Mouse (Mus musculus) MEL (cell line): ENCODE measurements around the gene Palld. TPM values are rescaled to one million over a fixed set of nuclear protein-coding genes. Genes with fewer than 3 reads are reported as not detected.

Experiments
- DNase-seq: peaks from one replicate; pipeline ENCODE4 v3.0.0; 2011; ENCODE audit warnings: low read depth, low spot score
- H3K27ac ChIP-seq: 2 replicates; pipeline ENCODE4 v1.5.1; 2012; ENCODE audit warnings: low read depth, mild to moderate bottlenecking, control low read depth, low read length, moderate library complexity; ENCODE audit not compliant: control insufficient read depth
- H3K27me3 ChIP-seq, 2 experiments: fragments of 150-350 bp in 1 of 2; sonication (generic) in 1 of 2; 2 replicates each; pipeline ENCODE4 v1.6.1; 2012; ENCODE audit warnings: low read length in 2 of 2, mild to moderate bottlenecking in 2 of 2, improper control_type of control experiment in 1 of 2, moderate library complexity in 1 of 2; ENCODE audit not compliant: insufficient read depth in 2 of 2, control insufficient read depth in 1 of 2
- H3K36me3 ChIP-seq, 2 experiments: 2 replicates each; pipeline ENCODE4 v1.6.1; 2012 to 2014; ENCODE audit warnings: low read length in 2 of 2, improper control_type of control experiment in 1 of 2, inconsistent platforms in 1 of 2, mild to moderate bottlenecking in 1 of 2; ENCODE audit not compliant: insufficient read depth in 2 of 2, control insufficient read depth in 1 of 2
- H3K4me1 ChIP-seq, 2 experiments: fragments of 150-350 bp in 1 of 2; sonication (generic) in 1 of 2; 2 replicates each; pipeline ENCODE4 v1.6.1; 2012; ENCODE audit warnings: low read length in 2 of 2, improper control_type of control experiment in 1 of 2, mild to moderate bottlenecking in 1 of 2; ENCODE audit not compliant: insufficient read depth in 2 of 2, control insufficient read depth in 1 of 2
- H3K4me3 ChIP-seq, 2 experiments: fragments of 150-350 bp in 1 of 2; sonication (generic) in 1 of 2; 2 replicates each; pipeline ENCODE4 v1.5.1; 2012; ENCODE audit warnings: low read depth in 2 of 2, low read length in 2 of 2, mild to moderate bottlenecking in 2 of 2, moderate library complexity in 2 of 2, control low read depth in 1 of 2, improper control_type of control experiment in 1 of 2; ENCODE audit not compliant: control insufficient read depth in 1 of 2, insufficient read depth in 1 of 2
- H3K79me2 ChIP-seq: 2 replicates; pipeline ENCODE4 v1.6.1; 2012; ENCODE audit warnings: mild to moderate bottlenecking, low read length, moderate library complexity; ENCODE audit not compliant: control insufficient read depth, poor library complexity, insufficient read depth
- H3K9ac ChIP-seq: 2 replicates; pipeline ENCODE4 v1.6.1; 2012; ENCODE audit warnings: low read depth, mild to moderate bottlenecking, control low read depth, low read length, moderate library complexity; ENCODE audit not compliant: control insufficient read depth, poor library complexity, severe bottlenecking
- H3K9me3 ChIP-seq: fragments of 150-350 bp; sonication (generic); replicated peaks from 2 replicates; pipeline ENCODE4 v1.6.1; 2012; ENCODE audit warnings: mild to moderate bottlenecking, low read length, improper control_type of control experiment, moderate library complexity; ENCODE audit not compliant: insufficient read depth
- BHLHE40 ChIP-seq: IDR thresholded peaks from 2 replicates; pipeline ENCODE4 v1.6.1; 2012; ENCODE audit warnings: low read depth, mild to moderate bottlenecking, inconsistent platforms, low read length, improper control_type of control experiment, borderline replicate concordance
- CHD1 ChIP-seq: IDR thresholded peaks from 2 replicates; pipeline ENCODE4 v1.6.1; 2012; ENCODE audit warnings: low read depth, mild to moderate bottlenecking, inconsistent platforms, low read length, improper control_type of control experiment
- CTCF ChIP-seq, 3 experiments: IDR thresholded peaks in 2 of 3; conservative IDR thresholded peaks in 1 of 3; 2 replicates each; pipeline ENCODE4 v1.5.1; 2011 to 2012; ENCODE audit warnings: low read length in 3 of 3, low read depth in 2 of 3, mild to moderate bottlenecking in 2 of 3, improper control_type of control experiment in 1 of 3, inconsistent platforms in 1 of 3, mixed read lengths in 1 of 3, moderate library complexity in 1 of 3; ENCODE audit not compliant: control insufficient read depth in 1 of 3, insufficient read depth in 1 of 3, poor library complexity in 1 of 3, severe bottlenecking in 1 of 3
- ETS1 ChIP-seq: IDR thresholded peaks from 2 replicates; pipeline ENCODE4 v1.6.1; 2012; ENCODE audit warnings: low read depth, mild to moderate bottlenecking, inconsistent platforms, low read length, improper control_type of control experiment, moderate library complexity
- GABPA ChIP-seq: IDR thresholded peaks from 2 replicates; pipeline ENCODE4 v1.6.1; 2012; ENCODE audit warnings: low read depth, mild to moderate bottlenecking, inconsistent platforms, low read length, improper control_type of control experiment, moderate library complexity
- HCFC1 ChIP-seq: IDR thresholded peaks from 2 replicates; pipeline ENCODE4 v1.6.1; 2012; ENCODE audit warnings: low read depth, mild to moderate bottlenecking, inconsistent platforms, low read length, improper control_type of control experiment, moderate library complexity
- MAFK ChIP-seq: IDR thresholded peaks from 2 replicates; pipeline ENCODE4 v1.6.1; 2011; ENCODE audit warnings: low read depth, mild to moderate bottlenecking, low read length, improper control_type of control experiment, borderline replicate concordance
- MYC ChIP-seq: IDR thresholded peaks from 2 replicates; pipeline ENCODE4 v1.6.1; 2011; ENCODE audit warnings: low read depth, mild to moderate bottlenecking, low read length, improper control_type of control experiment, moderate library complexity
- POLR2A ChIP-seq, 2 experiments: IDR thresholded peaks; 2 replicates each; pipeline ENCODE4 v1.6.1; 2011 to 2012; ENCODE audit warnings: low read length in 2 of 2, mild to moderate bottlenecking in 2 of 2, control low read depth in 1 of 2, improper control_type of control experiment in 1 of 2, low read depth in 1 of 2, moderate library complexity in 1 of 2; ENCODE audit not compliant: control insufficient read depth in 1 of 2, insufficient read depth in 1 of 2, poor library complexity in 1 of 2
- POLR2AphosphoS5 ChIP-seq: IDR thresholded peaks from 2 replicates; pipeline ENCODE4 v1.6.1; 2012; ENCODE audit warnings: low read depth, borderline replicate concordance, mild to moderate bottlenecking, inconsistent platforms, low read length, moderate library complexity, mixed read lengths
- SIN3A ChIP-seq: IDR thresholded peaks from 2 replicates; pipeline ENCODE4 v1.6.1; 2012; ENCODE audit warnings: low read length, improper control_type of control experiment, inconsistent platforms
- SMC3 ChIP-seq: IDR thresholded peaks from 2 replicates; pipeline ENCODE4 v1.6.1; 2011; ENCODE audit warnings: low read depth, low read length, improper control_type of control experiment
- TCF12 ChIP-seq: IDR thresholded peaks from 2 replicates; pipeline ENCODE4 v1.6.1; 2014; ENCODE audit warnings: low read depth, mild to moderate bottlenecking, inconsistent platforms, low read length, improper control_type of control experiment, moderate library complexity
- ZC3H11A ChIP-seq: IDR thresholded peaks from 2 replicates; pipeline ENCODE4 v1.6.1; 2012; ENCODE audit warnings: low read depth, mild to moderate bottlenecking, inconsistent platforms, low read length, improper control_type of control experiment
- ZKSCAN1 ChIP-seq: IDR thresholded peaks from 2 replicates; pipeline ENCODE4 v1.6.1; 2012; ENCODE audit warnings: low read depth, mild to moderate bottlenecking, inconsistent platforms, low read length, improper control_type of control experiment, moderate library complexity
- ZMIZ1 ChIP-seq: IDR thresholded peaks from 2 replicates; pipeline ENCODE4 v1.6.1; 2012; ENCODE audit warnings: low read depth, mild to moderate bottlenecking, inconsistent platforms, low read length, improper control_type of control experiment, moderate library complexity
- ZNF384 ChIP-seq: IDR thresholded peaks from 2 replicates; pipeline ENCODE4 v1.6.1; 2012; ENCODE audit warnings: low read depth, mild to moderate bottlenecking, inconsistent platforms, low read length, improper control_type of control experiment
- polyA plus RNA-seq, 2 experiments: library from polyadenylated mRNA; stranded (reverse) in 1 of 2; unstranded in 1 of 2; fragments of >175 nt in 1 of 2; fragments of >200 nt in 1 of 2; gene quantifications; 2 replicates each; pipeline versions ENCODE4 v1.2.1 to v1.2.4; 2012; ENCODE audit warnings: low replicate concordance in 2 of 2, low read depth in 1 of 2; ENCODE audit not compliant: insufficient read length in 2 of 2, insufficient read depth in 1 of 2, missing spikeins in 1 of 2
- total RNA-seq: library from RNA; depleted of rRNA; stranded (reverse); fragments of 300-350 nt; gene quantifications from 2 replicates; pipeline ENCODE4 v1.2.3, GENCODE M21; 2012

Palld gene
- total and polyA plus RNA-seq, 3 experiments = 0.23 to 1.9 TPM; not detected in 1

GRCm38 (mm10) chr8:61851270-61851669, 51.2 kb downstream of the Palld start:
- H3K9me3 ChIP-seq = no peaks in the 10 kb centered on the region
- H3K27me3 ChIP-seq = no peaks in the 10 kb centered on the region
- no peaks in the 10 kb centered on the region for H3K36me3 ChIP-seq
- TF ChIP-seq ZMIZ1 = no peak
- no peak for TF ChIP-seq ZNF384
- TF ChIP-seq ZC3H11A = no peak
- TF ChIP-seq CTCF (IDR thresholded peaks at IDR 0.05 in 2 of 3, conservative IDR thresholded peaks at IDR 0.05 in 1 of 3; ENCODE audit: control insufficient read depth in 1 of 3, insufficient read depth in 1 of 3, low read depth in 2 of 3, low read length in 3 of 3, poor library complexity in 1 of 3, severe bottlenecking in 1 of 3) = no peak
- no peak for TF ChIP-seq POLR2A (IDR thresholded peaks at IDR 0.05; ENCODE audit: control insufficient read depth in 1 of 2, insufficient read depth in 1 of 2, low read depth in 1 of 2, low read length in 2 of 2, poor library complexity in 1 of 2)
- no peak for TF ChIP-seq ETS1
- TF ChIP-seq BHLHE40 = no peak
- TF ChIP-seq SMC3 = no peak
- no peak for TF ChIP-seq POLR2AphosphoS5
- TF ChIP-seq MYC = no peak
- TF ChIP-seq TCF12 = no peak
- no peak for TF ChIP-seq CHD1
- no peak for TF ChIP-seq HCFC1
- H3K79me2 ChIP-seq = no peaks in the 10 kb centered on the region
- H3K4me3 ChIP-seq = no peak overlapping the region
- no peaks in the 10 kb centered on the region for H3K4me1 ChIP-seq
- no peak for DNase-seq
- no peak overlapping the region for H3K27ac ChIP-seq
- H3K9ac ChIP-seq = no peak overlapping the region

GRCm38 (mm10) chr8:61848581-61849162, 53.8 kb downstream of the Palld start:
- TF ChIP-seq SIN3A = no peak
- TF ChIP-seq POLR2AphosphoS5 = no peak
- TF ChIP-seq MAFK = no peak
- no peak for TF ChIP-seq ZKSCAN1
- TF ChIP-seq GABPA = no peak
- TF ChIP-seq TCF12 = no peak
- no peak for TF ChIP-seq ZC3H11A
- no peaks in the 10 kb centered on the region for H3K4me1 ChIP-seq
- no peaks in the 10 kb centered on the region for H3K9me3 ChIP-seq
- H3K9ac ChIP-seq = no peak overlapping the region
- H3K36me3 ChIP-seq = no peaks in the 10 kb centered on the region
- DNase-seq = no peak
- H3K27ac ChIP-seq = no peak overlapping the region
- no peak overlapping the region for H3K4me3 ChIP-seq
- no peaks in the 10 kb centered on the region for H3K27me3 ChIP-seq
- no peaks in the 10 kb centered on the region for H3K79me2 ChIP-seq
